Mouse (Mus musculus) adrenal gland, adult (tissue): ENCODE measurements around the gene Kbtbd12.

ENCODE experiments used
- DNase-seq, 2 experiments: peaks; one replicate each; pipeline ENCODE4 v3.0.0; 2022 to 2023; ENCODE audit warnings: low spot score in 1 of 2; ENCODE audit not compliant: inconsistent age in 2 of 2

Kbtbd12 gene

DNA sequence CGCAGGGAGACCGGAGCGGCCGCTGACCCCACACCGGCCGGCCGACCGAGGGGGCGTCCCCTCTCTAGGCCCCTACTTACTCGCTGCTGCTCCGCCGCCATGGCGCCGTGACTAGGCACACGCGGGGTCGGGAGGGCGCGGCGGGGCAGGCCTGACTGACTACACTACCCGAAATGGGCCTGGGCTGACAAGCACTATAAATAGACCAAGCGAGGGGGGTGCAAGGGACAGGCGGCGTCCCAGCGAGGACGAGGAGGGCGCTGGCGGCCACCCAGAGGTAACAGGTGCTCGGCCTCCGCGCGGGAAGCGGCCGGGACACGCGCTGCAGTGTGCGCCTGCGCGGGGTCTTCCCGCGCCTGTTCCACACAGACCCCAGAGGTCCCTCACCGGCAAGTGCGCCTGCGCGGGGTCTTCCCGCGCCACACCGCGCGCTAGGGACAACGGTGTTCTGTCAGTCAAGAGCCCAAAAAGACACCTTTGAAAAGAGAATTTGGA, 10.4 kb downstream of the Kbtbd12 start:
- DNase-seq, result peak; percentile 63 to 81

DNA sequence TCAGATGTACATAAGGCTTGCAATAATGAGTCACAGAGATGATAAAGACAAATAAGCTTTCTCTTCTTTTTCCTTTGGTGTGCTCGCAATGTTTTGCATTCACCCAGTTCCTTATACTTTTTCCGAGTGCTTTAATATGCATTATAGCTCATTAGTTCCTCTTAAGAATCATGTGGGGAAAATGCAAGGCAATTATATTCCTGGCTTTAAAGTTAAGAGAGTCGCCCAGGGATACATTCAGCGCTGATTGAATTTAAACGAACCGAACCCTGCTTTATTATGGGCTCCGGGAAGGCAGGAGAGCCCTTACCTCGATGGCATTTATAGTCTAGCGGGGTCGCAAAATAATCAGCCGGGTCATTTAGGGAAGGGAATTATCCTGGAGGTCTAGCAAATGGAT, 10.8 kb downstream of the Kbtbd12 start:
- no peak for DNase-seq

DNA sequence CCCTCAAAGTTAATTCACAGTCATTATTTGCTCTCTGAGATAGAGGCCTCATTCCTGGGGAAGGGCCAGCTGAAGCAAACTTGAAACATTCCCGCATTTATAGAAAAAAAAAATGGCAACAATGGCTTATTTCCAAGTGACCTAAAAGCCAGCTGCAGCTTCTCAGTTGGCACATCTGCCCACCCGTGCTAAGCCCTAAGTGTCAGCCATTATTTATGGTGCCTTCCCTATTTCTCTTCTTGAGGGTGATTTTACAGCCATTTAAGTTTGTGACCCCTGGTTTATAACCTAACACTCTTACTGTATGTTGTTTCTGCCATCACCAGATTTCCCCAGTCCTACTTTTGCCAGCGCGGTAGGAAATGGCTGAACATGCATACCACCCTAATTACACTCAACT, 11.3 kb downstream of the Kbtbd12 start:
- DNase-seq, result no peak

DNA sequence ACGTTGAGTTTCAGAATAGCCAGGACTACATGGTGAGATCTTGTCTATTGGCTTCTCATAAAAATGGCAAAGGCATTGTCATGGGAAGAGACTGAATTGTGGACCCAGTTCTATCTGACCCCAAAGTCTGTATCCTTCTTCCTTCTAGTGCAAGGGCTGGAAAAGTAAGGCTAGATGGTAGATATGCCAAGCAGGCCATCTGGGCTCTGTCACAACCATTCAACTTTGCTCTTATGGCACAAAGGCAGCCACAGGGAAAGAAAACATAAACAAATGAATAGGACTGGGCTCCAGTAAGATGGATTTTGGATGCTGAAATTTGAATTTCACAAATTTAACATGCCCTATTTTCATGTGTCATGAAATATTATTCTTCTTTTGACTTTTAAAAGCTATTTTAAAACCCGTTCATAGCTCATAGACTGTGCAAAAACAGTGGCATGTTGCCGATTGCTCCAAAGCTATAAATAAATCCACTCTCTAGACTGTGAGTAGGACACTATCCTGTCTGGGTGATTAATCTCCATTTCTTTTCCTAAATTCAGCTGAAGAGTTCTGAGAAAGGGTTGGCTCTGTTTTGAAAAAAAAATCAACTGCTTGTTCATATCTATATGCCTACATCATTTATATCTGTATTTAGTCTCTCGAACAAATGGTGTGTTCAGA, 15.8 kb downstream of the Kbtbd12 start:
- DNase-seq, result no peak

DNA sequence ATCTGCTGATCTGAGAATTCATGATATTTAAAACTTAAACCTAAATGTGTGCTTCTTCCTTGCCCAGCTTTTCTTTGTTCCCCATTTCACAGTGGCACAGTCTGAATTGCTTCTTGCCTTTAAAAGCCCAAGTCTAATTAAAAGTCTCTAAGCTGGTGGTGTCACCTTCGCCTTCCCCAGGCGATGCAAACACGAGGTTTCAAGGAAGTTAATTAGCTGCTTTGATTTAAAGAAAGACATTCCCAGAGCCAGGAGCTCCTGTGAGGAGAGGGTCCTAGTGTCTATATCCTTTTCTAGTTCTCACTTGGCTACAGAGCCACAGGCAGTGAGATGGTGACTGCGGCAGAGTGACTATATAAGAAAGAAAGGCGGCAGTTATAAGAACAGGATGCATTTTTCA, 18.2 kb downstream of the Kbtbd12 start:
- no peak for DNase-seq

DNA sequence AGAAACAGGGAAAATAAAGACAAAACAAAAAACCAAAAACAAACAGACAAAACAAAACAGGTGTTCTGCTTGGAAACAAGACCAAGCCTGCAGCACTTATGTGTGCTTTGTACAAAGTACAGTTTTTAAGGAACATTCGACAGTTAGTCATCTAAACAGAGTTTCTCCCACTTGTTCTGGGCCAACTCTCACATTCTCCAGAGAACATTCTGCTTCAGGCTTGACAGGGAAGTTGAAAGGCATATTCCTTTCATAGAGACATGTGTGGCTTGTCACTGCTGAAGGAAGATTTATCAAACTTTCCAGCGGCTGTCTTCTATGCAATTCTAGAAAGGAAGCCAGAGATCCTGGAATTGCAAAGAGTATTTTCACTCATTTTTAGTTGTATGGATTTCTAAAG, 22.4 kb downstream of the Kbtbd12 start:
- no peak for DNase-seq

DNA sequence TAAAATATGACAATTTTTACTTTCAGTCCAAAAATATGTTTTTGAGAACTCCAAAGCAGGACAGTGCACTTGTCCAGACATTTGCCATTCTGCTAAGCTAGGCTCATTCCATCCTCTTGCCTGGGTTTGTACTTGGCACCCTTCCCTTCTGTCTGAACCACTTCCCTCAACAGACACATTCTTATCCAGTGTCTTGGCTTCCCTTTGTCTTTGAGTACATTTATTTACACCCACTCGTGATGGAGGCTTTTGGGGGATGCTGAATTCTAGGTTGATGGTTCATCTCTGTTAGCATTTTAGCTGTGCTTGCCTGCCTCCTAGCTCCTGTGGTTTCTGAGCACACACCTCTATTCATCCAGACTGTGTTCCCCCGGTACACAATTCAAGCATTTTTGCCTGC, 31.3 kb downstream of the Kbtbd12 start:
- DNase-seq, result no peak

DNA sequence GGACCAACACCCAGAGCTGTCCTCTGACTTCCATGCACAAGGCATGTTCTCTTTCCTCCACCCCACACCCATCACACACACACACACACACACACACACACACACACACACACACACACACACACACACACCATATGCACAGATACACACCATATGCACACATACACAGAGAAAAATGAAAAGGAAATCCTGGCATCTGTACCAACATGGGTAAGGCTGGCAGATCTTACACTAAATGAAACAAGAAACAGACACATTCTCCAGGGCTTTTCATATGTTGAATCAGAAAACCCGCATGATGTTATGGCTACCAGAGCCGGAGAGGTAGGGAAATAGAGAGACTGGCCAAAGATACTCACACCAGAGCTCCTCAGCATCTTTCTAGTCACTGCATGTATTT, 32.0 kb downstream of the Kbtbd12 start:
- DNase-seq, result no peak

DNA sequence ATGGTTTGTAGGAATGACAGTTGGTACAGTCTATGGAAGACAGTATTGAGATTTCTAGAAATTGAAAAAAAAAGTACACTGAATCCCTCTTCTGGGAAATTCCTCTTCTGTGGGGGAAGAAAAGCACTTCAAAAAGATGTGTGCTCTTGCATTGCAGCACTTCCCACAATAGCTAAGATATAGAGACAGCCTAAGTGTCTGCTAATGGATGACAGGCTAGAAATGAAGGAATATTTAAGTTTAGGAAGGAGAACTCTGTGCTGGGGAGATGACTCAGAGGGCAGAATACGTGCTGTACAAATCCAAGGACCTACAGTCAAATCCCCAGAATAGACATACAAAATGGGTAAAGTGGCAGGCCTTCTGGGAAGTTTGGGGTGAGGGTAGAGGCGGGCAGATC, 32.5 kb downstream of the Kbtbd12 start:
- DNase-seq, result peak in 1 of 2 experiments; percentile 28

DNA sequence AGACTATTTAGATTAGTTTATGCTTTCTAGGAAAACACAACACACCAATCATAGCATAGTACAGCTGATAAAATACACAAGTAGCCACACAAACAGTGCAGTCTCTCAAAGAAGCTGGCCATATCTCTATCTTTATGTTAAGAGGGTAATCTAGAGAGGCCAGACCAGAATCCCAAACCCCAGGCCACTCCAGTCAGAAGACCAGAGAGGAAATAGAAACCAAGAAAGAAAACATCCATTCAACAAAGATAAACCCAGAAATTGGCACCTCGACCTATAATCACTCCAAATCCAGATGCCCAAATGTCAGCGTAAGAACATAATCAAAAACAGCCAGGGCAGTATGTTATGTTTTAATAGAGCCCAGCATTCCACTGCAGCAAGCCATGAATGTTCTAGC, 41.6 kb downstream of the Kbtbd12 start:
- no peak for DNase-seq

DNA sequence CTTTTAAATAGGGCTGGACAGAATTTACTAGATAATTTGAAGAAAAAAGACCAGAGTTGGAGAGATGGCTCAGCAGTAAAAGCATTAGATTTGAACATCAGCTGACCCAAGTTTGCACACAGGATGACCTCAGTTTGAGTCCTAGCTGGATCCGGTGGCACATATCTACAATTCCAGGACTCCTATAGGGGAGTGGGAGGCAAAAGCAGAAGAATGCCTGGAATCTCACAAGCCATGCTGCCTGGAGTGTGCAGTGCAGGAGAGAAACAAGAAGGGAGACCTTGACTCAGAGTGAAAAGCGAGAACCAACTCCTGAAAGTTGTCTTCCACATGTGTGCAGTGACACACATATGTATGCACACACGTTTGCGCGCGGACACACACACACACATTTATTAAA, 45.4 kb downstream of the Kbtbd12 start:
- no peak for DNase-seq

DNA sequence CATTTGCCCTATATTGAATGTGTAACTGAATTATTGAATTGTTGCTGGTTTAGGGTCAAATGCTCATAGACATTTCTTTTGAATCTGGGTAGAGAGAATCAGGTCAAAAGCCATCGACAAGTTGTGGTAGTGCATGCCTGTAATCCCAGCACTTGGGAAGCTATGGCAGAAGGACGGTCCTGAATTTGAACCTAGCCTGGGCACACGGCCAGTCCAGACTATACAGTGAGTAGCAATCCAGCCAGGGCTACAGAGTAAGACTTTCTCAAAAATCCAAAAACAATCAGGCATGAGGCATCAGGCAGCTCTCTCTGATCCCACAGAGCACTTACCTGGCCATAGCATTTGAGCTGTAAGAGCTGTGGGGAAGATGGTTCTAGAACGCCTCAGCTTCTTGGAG, 47.5 kb downstream of the Kbtbd12 start:
- no peak for DNase-seq

DNA sequence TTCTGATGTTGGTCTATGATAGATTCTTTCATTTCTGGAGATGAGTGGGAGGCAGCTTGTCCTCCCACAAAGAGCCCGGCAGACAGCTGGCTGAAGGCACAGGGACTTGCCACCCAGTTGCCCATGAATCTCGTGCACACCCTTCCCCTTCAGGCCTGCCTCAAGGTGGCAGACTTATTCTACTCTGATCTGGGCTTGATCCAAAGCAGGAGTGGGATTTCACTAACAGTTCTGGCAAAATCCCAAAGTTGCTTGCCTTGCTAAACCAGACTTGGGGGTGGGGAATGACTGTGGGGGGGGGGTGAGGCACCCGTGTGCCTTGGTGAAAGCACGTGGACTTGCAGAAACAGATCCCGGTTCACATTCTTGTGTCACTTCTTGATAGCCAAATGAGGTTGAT, 48.2 kb downstream of the Kbtbd12 start:
- peak; percentile 47 to 66 for DNase-seq

DNA sequence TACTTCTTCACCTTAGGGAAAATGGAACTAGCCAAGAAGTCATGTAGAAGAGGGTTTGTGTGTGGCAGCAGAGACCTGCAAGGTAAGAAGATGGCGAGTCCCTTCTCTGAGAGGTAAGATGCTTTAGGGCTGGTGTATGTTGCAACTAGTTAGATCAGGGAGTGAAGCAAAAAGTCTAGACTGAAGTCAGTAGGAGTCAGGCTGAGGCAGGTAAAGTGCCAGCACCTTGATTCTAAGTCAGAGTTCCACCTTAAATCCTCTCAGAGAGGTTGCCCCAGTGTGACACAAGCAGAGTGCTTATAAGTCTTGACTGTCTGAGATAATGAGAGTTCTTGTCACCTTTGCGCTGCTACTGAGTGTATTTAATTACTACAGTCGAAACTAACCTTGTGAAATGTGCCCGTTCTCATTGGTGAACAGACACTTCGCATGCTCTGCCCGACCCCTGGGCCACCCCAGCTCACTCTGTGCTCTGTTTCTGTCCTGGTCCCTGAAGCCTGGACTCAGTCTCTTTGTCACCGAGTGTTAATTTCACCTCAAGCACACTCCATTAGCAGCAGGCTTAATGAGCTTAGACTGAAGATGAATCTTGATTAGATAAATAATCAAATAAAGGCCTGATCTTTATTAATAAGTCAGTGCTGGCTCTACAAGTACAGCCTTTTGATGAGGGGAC, 49.0 kb downstream of the Kbtbd12 start:
- DNase-seq, result no peak

DNA sequence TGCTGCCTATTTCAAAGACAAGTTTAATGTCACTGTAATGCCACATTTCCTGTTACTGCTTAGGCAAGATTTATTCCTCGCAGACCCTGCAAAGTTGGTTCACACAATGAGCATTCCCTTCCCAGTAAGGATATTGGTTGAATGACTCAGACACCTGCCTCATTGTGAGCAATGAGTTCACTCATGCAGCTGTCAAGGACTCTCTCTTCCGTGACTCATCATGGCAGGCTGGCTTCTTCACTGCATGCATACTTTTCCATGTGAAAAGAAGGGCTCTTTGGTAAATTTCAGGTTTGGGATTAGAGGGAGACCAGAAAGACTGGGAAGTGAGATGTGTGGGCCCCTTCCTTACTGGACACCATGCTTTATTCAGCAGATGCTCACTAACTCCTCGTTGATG, 50.7 kb downstream of the Kbtbd12 start:
- DNase-seq, result peak; percentile 75 to 86

DNA sequence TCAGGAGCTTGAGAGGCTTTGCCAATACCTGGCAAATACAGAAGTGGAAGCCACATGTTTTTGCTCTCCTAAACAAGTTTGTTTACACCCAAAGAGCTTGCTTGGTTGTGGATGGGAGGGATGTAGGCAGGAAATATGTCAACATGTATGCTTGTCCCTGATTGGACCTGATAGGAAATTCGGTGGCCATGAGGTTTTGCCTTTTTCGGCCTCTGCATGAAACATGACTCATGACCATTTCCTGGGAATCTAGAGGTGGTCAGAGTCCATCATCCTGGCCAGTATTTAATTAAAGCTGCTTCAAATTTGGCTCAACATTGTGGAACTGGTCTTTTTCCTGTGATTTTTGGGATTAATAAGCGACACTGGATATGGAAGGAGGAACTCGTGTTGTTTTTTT, 53.8 kb downstream of the Kbtbd12 start:
- peak in 1 of 2 experiments; percentile 53 for DNase-seq

DNA sequence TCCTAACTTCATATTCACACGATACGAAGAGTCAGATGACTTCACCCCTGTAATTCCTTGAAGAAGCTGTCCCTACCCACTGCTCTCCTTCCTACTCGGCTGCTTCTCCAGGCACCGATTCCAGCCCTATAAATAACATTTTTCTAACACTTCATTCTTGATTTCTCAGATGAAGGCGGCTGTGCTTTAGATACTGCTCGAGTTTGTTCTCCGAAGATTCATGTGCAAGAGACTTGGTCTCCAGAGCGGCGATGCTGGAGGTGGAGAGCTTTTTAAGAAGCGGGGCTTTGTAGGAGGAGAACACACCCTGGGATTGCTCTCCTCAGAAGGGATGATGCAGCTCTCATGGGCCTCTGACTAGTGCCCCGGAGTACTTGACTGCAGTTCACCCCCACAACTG, 61.3 kb downstream of the Kbtbd12 start:
- no peak for DNase-seq

DNA sequence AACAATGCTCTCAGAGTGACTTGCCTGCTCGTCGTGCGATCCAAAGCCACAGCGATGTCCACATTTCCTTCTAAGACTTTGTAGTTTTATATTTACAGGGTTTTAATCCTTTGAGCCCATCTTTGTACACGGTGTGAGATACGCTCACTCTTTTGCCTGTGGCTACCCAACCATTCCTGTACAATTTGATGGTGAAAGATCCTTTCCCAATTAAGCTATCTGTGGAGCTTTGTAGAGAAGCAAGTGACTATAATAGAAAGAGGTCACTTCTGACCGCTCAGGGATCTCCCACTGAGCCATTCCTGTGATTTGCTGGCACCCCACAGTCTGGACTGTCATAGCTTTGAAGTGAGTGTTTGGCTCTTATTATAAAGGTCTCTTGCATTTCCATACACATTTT, 71.1 kb downstream of the Kbtbd12 start:
- DNase-seq, result no peak

DNA sequence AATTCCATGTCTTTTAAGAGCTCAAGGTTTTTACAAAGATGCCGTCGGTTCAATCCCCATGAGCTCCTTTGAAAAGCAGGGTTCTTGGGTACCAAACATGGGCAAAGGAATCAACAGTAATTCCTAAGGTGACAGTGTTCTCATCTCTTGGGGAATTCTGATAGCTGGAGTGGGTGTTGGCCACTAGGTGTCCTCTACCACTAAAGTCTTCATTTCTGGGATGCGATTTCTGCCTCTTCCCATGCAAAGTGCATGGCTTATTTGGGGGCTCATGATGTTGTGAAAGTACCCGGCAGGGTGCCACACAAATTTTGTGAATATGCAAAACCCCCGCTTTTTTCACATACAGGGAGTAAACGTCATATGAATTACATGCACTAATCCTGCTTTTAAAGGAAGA, 72.7 kb downstream of the Kbtbd12 start:
- DNase-seq, result peak in 1 of 2 experiments; percentile 65

DNA sequence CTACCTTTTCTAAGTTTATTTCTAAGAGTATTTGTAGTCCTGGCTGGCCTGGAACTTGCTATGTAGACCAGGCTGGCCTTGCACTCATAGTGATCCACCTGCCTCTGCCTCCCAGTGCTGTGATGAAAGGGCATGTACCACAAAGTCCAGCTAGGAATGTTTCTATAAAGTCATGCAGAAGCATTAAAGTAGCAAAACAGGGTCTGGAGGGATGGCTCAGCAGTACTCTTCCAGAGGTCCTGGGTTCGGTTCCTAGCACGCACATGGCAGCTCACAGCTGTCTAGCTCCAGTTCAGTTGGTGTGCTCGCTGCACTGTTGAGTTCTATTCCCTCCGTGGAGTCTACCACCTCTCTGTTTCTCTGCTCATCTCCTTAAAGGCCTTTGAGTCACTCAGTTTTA, 77.6 kb downstream of the Kbtbd12 start:
- no peak for DNase-seq

DNA sequence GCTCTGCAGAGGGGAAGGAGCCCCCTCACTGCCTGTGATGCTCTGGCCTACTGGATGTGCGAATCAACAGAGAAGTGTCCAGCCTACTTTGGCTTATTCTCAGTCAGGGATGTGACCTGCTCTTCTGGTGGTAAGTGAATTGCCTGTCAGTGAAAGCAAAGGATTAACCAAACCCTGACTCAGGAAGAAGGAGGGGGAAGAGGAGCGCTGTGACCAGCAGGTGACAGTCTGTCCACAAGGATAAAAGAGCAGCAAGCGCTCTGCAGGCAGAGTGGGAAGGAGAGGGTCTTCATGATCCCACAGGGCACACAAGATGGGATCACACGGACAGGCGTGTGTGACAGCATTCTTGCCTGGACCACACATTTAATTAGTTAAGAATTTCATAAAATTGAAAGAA, 78.1 kb downstream of the Kbtbd12 start:
- no peak for DNase-seq

DNA sequence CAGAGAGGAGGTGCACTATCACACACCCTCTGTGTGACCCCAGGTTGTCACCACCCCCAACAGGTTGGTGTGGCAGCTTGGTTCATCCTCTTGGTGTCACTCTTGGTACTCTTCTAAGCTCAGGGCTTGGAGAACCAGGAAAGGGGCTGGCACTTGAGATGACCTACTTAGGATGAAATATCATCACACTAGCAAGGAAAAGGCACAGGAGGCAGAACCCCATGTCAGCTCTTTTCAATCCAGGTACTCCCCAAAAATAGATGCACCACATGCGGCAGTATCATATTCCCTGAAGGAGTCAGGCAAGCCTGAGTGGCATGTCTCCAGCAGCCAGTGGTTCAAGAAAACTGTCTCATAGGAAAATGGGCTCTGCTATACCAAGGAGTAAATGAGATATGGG, 79.7 kb downstream of the Kbtbd12 start:
- peak; percentile 40 to 71 for DNase-seq

DNA sequence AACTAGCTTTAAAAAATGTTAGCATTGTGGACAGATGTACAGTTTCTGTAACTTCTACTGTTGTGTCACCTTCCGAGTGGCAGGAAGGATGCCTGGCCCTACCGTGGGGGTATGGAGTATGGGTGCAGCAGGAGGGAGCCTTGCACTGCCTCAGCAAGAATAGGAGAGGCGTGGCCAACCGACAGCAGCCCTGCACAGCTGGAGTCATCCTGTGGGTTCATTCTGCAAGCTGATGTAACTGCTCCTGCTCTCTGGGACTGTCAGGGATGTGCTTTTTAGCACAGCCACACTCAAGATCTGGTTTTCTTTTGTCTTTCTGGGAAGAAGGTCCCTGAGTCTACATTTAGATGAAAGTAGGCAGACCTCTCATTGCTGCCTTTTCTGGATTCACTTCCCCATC, 80.2 kb downstream of the Kbtbd12 start:
- no peak for DNase-seq
